Mouse (Mus musculus): Measurements from ENCODE around the gene Cps1. TPM values are rescaled to one million over a fixed set of nuclear protein-coding genes. Genes with fewer than 3 reads are reported as not detected.
A peak's percentile ranks its signal among the peaks of the same experiment; 100 is the strongest.

Cps1 gene
- 367 and 463 TPM in 2 replicates for polyA plus RNA-seq (2015; fragmentation: Nextera tagmentation; extraction: Ambion mirVana)

DNA sequence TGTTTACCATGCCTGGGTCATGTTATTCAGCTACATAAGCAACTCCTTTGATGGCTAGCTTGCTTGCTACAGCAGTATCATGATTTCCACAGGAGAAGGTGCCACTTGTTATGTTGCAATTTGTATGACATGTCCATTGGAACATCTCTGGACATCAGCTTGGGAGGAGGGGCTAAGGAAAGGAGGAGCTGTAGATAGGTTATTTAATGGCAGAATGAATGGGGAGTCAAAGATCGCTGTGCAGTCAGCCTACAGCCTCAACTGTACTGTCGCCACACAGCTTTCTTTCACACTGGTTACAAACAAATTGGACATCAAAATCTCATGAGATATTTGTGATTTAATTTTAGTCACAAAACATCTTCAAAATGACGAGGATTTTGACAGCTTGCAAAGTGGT, at the start of gene Cps1:
Cps1 (plus strand) TSS at position 230 of the 400 bp plus-strand sequence.
- Histone ChIP-seq H3K27ac (ENCODE audit: low read length) (no peak within 1 kb of the TSS), H3K27me3 (replicated peaks; ENCODE audit: control insufficient read depth, insufficient read depth, low read length) (no peaks in the 10 kb centered on the region), H3K4me3 (ENCODE audit: low read length) (no peak within 1 kb of the TSS), H3K9ac (ENCODE audit: low read depth, low read length) (no peak within 1 kb of the TSS), H3K4me1 (ENCODE audit: control insufficient read depth, insufficient read depth, low read length) (no peaks in the 10 kb centered on the region; the same call in 1 of the 2 replicates), H3K9me3 (ENCODE audit: control insufficient read depth, low read length) (no peaks in the 10 kb centered on the region), H3K4me2 (ENCODE audit: low read depth, low read length) (no peak within 1 kb of the TSS; the same call in 1 of the 2 replicates), H3K36me3 (ENCODE audit: control insufficient read depth, insufficient read depth, low read length) (no peaks in the 10 kb centered on the region)
- peak; percentile 24; the same call in 1 of the 2 replicates for ATAC-seq
- WGBS = 72% methylated on average over 3 of the region's 3 CpGs

DNA sequence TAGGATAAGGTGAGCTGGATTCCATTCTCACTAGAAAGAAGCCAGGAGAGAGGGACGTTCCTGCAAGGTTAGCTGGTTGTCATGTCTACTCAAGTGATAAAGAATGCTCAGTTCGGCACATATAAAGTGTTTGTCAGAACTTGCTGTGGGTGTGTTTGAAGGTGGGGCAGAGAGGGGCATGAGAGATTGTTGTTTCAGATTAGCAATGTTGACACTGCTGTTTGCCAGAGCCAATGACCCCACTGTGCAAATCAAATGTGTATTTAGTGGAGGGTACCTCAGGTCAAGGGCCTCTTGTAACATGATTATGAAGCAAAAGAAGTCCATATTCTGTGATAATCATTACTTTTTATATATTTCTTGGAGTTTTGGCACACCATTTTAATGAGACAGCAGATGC, 45.1 kb upstream of the Cps1 start:
- ATAC-seq = peak; percentile 79
- Histone ChIP-seq H3K4me3 (ENCODE audit: low read length) (no peak overlapping the region), H3K4me2 (ENCODE audit: low read depth, low read length) (no peak overlapping the region), H3K9me3 (ENCODE audit: control insufficient read depth, low read length) (no peaks in the 10 kb centered on the region), H3K4me1 (ENCODE audit: control insufficient read depth, insufficient read depth, low read length) (no peaks in the 10 kb centered on the region), H3K9ac (ENCODE audit: low read depth, low read length) (no peak overlapping the region), H3K36me3 (ENCODE audit: control insufficient read depth, insufficient read depth, low read length) (no peaks in the 10 kb centered on the region), H3K27ac (ENCODE audit: low read length) (no peak overlapping the region; the same call in 1 of the 2 replicates), H3K27me3 (replicated peaks; ENCODE audit: control insufficient read depth, insufficient read depth, low read length) (no peaks in the 10 kb centered on the region)
- 59% methylated on average over 2 of the region's 2 CpGs for WGBS

DNA sequence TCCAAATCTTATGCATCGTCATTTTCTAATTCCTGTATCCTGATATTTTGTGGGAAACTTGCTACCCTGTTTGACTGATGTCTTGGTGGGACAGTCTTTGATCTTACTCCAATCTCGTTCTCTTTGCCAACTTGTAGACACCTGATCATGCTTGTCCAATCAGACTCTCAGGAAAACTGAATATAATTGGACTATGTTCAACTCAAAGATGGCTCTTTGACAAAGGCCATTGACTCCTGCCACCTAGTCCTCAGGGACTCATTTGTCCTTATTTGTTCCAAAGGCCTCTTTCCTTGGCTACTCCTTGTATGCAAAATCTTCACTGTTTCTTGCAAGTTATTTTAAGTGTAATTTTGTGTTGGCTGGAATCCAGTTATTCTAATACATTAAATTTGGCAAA, 44.2 kb upstream of the Cps1 start:
- Histone ChIP-seq H3K9me3 (ENCODE audit: control insufficient read depth, low read length) (no peaks in the 10 kb centered on the region), H3K9ac (ENCODE audit: low read depth, low read length) (no peak overlapping the region), H3K27ac (ENCODE audit: low read length) (peak overlapping the region; percentile 36; the same call in 1 of the 2 replicates), H3K4me3 (ENCODE audit: low read length) (no peak overlapping the region), H3K4me1 (ENCODE audit: control insufficient read depth, insufficient read depth, low read length) (no peaks in the 10 kb centered on the region), H3K36me3 (ENCODE audit: control insufficient read depth, insufficient read depth, low read length) (no peaks in the 10 kb centered on the region), H3K4me2 (ENCODE audit: low read depth, low read length) (0 out of 2 replicates have a peak overlapping the region, but pooled peaks have one; percentile 2), H3K27me3 (replicated peaks; ENCODE audit: control insufficient read depth, insufficient read depth, low read length) (no peaks in the 10 kb centered on the region)
- ATAC-seq = peak; percentile 26; the same call in 1 of the 2 replicates
- 61% methylated on average over 2 of the region's 2 CpGs for whole genome bisulfite sequencing

DNA sequence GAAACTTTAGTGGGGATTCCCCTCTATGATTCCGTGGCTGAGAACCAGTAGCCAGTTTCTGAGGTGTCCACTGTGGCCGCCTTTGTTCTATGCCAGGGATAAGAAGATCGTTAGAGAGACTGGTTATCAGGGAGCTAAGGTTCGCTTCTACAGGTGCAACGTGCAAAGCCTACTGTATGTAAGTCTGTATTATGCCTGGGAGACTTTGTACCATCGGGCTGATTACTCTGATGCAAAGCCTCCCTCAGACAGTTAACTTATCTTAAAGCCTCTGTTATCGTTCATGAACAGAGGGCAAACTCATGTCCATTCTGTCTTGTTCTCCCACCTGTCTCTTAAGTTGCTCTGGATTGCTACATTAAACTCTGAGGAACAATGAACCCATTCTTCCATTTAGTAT, 43.7 kb upstream of the Cps1 start:
- WGBS = 52% methylated on average over 7 of the region's 7 CpGs
- H3K9me3 ChIP-seq (ENCODE audit: control insufficient read depth, low read length) = no peaks in the 10 kb centered on the region
- H3K36me3 ChIP-seq (ENCODE audit: control insufficient read depth, insufficient read depth, low read length) = no peaks in the 10 kb centered on the region
- no peak overlapping the region for H3K4me2 ChIP-seq (ENCODE audit: low read depth, low read length)
- ATAC-seq = peak; percentile 95
- H3K27me3 ChIP-seq (replicated peaks; ENCODE audit: control insufficient read depth, insufficient read depth, low read length) = no peaks in the 10 kb centered on the region
- no peak overlapping the region for H3K4me3 ChIP-seq (ENCODE audit: low read length)
- H3K4me1 ChIP-seq (ENCODE audit: control insufficient read depth, insufficient read depth, low read length) = no peaks in the 10 kb centered on the region
- 0 out of 2 replicates have a peak overlapping the region, but pooled peaks have one; percentile 36 for H3K27ac ChIP-seq (ENCODE audit: low read length)
- H3K9ac ChIP-seq (ENCODE audit: low read depth, low read length) = no peak overlapping the region

DNA sequence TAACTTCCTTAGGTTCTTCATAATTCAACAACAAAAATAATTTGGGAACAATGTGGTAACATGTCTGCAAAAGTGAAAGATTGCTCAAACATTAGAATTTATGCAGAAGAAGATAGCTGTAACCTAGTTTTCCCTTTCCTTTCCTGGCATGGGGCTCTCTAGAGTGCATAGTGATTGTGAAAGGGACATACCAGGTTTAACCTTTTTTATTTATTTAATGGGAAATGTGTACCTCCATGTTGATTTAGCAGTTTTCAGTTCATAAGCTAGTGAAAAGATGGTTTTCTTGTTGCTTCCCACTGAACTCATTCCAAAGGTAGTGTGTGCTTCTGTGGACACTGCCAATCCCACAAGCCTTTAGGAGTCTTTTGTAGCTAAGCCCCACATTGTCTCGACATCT, 30.4 kb upstream of the Cps1 start:
- WGBS = 82% methylated on average over 1 of the region's 1 CpGs
- Histone ChIP-seq H3K4me1 (ENCODE audit: control insufficient read depth, insufficient read depth, low read length) (no peaks in the 10 kb centered on the region), H3K36me3 (ENCODE audit: control insufficient read depth, insufficient read depth, low read length) (no peaks in the 10 kb centered on the region), H3K9ac (ENCODE audit: low read depth, low read length) (no peak overlapping the region), H3K9me3 (ENCODE audit: control insufficient read depth, low read length) (no peaks in the 10 kb centered on the region), H3K27ac (ENCODE audit: low read length) (no peak overlapping the region), H3K27me3 (replicated peaks; ENCODE audit: control insufficient read depth, insufficient read depth, low read length) (no peaks in the 10 kb centered on the region), H3K4me2 (ENCODE audit: low read depth, low read length) (no peak overlapping the region), H3K4me3 (ENCODE audit: low read length) (no peak overlapping the region)
- no peak for ATAC-seq

DNA sequence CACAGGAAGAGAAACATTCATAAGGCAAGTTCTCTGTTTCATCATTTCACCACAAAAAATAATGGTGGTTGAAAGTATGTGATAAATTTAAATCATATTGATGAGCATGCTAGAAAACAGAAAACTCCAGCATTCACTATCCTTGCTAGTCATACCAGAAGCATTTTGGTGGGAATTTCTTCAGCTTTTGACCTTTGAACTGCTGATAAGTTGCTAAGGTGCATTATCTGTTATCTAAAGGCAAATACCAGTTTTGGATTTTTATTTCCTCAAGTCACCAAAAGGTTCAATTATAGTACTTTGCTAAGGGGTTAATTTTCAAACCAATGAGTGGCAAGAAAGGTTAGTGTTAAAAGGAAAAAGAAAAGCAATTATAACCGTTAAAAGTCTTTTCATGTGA, 23.6 kb upstream of the Cps1 start:
- no peaks in the 10 kb centered on the region for H3K36me3 ChIP-seq (ENCODE audit: control insufficient read depth, insufficient read depth, low read length)
- H3K4me2 ChIP-seq (ENCODE audit: low read depth, low read length) = no peak overlapping the region
- H3K27me3 ChIP-seq (replicated peaks; ENCODE audit: control insufficient read depth, insufficient read depth, low read length) = no peaks in the 10 kb centered on the region
- 67% methylated on average over 1 of the region's 1 CpGs for WGBS
- H3K4me1 ChIP-seq (ENCODE audit: control insufficient read depth, insufficient read depth, low read length) = peaks cover 9% of the 10 kb centered on the region
- H3K4me3 ChIP-seq (ENCODE audit: low read length) = no peak overlapping the region
- ATAC-seq = peak; percentile 50
- H3K27ac ChIP-seq (ENCODE audit: low read length) = no peak overlapping the region
- H3K9ac ChIP-seq (ENCODE audit: low read depth, low read length) = no peak overlapping the region
- H3K9me3 ChIP-seq (ENCODE audit: control insufficient read depth, low read length) = no peaks in the 10 kb centered on the region

DNA sequence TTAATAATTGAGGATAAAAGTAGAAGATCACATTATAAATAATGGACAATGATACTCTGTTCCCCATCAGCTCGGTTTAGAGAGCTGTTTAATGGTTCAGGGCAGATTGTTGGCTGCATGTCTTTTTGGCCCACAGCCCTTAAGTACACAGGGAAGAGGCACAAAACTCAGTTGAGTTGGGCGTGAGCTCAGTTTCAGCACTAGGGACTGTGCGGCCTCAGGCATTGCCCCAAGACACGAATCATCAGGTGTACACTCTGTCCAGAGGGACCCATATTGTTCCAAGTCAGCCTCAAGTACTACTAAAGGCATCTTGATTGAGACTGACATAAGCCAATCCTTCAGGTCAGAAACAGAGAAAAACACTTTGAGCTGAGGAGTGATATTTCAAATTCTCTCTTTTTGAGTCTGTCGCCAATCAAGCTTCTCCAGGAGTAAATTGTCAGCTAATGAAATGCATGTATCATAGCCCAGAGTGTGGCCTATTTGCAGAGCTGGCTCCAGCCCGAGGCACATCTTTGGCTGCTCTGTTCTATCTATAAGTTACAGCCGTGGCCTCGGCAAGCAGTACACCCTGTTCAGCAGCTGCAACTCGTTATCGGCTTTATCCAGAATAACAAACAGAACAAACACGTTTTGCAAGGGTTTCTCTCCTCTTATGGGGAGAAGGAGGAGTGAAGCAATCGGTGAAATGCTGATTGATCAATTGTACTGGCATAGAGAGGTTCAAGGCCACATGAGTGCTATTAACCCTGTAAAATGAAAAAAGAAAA, 19.2 kb upstream of the Cps1 start:
- Histone ChIP-seq H3K27ac (ENCODE audit: low read length) (peak overlapping the region; percentile 78), H3K27me3 (replicated peaks; ENCODE audit: control insufficient read depth, insufficient read depth, low read length) (no peaks in the 10 kb centered on the region), H3K4me2 (ENCODE audit: low read depth, low read length) (no peak overlapping the region), H3K36me3 (ENCODE audit: control insufficient read depth, insufficient read depth, low read length) (no peaks in the 10 kb centered on the region), H3K9ac (ENCODE audit: low read depth, low read length) (no peak overlapping the region), H3K9me3 (ENCODE audit: control insufficient read depth, low read length) (no peaks in the 10 kb centered on the region), H3K4me1 (ENCODE audit: control insufficient read depth, insufficient read depth, low read length) (peaks cover 9% of the 10 kb centered on the region), H3K4me3 (ENCODE audit: low read length) (no peak overlapping the region)
- peak; percentile 94 for ATAC-seq
- 40% methylated on average over 12 of the region's 12 CpGs for WGBS

DNA sequence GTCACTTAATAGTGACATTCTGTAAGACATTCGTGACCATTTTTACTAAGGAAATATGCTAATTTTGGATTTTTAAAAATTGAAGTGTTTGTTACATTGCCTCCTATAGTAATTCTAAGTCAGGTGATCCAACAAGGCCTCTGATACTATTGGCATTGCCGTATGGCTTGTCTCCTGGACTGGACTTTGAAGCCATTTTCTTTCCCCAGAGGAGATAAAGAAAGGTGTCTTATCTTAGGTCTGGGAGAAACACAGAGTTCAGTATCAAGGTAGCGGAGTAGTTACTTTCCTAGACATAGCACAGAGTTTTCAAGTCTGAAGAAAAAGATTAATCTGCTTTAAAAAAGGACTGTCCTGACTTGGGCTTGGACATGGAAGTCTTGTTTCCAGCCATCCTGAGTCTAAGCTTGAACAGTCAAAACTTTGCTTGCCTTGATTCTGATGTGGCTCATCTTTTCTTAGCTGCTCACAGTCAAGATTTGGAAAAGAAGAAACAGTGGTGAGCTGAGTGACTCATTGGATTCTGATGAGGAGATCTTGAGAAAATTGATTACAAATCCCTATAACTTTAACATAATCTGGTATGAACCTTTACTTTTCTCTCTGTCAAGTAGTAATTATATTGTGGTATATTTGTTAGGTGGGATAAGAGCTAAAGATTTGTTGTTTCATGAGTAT, 11.1 kb upstream of the Cps1 start:
- ATAC-seq = peak; percentile 94
- Histone ChIP-seq H3K36me3 (ENCODE audit: control insufficient read depth, insufficient read depth, low read length) (no peaks in the 10 kb centered on the region), H3K27ac (ENCODE audit: low read length) (peak overlapping the region; percentile 88), H3K4me3 (ENCODE audit: low read length) (peak overlapping the region; percentile 42), H3K4me2 (ENCODE audit: low read depth, low read length) (no peak overlapping the region), H3K9me3 (ENCODE audit: control insufficient read depth, low read length) (no peaks in the 10 kb centered on the region), H3K27me3 (replicated peaks; ENCODE audit: control insufficient read depth, insufficient read depth, low read length) (no peaks in the 10 kb centered on the region), H3K9ac (ENCODE audit: low read depth, low read length) (peak overlapping the region; percentile 46; the same call in 1 of the 2 replicates), H3K4me1 (ENCODE audit: control insufficient read depth, insufficient read depth, low read length) (no peaks in the 10 kb centered on the region)
- WGBS = 57% methylated on average over 3 of the region's 3 CpGs

DNA sequence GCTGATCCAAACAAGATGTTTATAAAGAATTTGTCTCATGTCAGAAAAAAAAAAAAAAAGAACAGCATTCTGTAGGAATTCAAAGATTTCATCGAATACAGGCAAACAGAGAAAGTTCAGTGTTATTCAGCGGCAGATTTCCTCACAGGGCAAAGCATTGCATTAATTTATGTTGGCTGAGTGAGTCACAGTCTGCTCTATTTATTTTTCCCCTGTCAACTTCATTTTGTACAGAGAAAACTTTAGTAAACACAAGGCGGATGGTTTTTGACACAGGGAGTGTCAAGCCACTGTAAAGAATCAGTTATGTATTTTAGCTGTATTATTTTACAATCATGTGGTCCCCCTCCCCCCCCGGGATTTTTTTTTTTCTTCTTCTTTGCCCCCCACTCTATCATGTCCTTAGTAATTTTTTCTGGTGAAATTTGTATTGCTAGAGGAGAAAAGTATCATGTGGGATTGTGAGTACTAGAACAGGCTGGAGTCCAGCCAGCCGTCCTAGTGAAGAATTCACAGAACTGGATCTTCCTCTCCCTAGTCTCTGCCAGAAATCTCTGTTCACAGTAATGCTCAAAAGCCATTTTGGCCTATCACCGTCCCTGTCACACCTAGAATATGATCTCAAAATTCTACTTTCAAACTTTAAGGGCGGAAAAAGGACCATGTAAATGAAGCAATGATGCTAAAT, 9.3 kb upstream of the Cps1 start:
- Histone ChIP-seq H3K27me3 (replicated peaks; ENCODE audit: control insufficient read depth, insufficient read depth, low read length) (no peaks in the 10 kb centered on the region), H3K4me1 (ENCODE audit: control insufficient read depth, insufficient read depth, low read length) (no peaks in the 10 kb centered on the region), H3K27ac (ENCODE audit: low read length) (peak overlapping the region; percentile 72), H3K9ac (ENCODE audit: low read depth, low read length) (peak overlapping the region; percentile 62), H3K9me3 (ENCODE audit: control insufficient read depth, low read length) (no peaks in the 10 kb centered on the region), H3K4me2 (ENCODE audit: low read depth, low read length) (no peak overlapping the region), H3K4me3 (ENCODE audit: low read length) (peak overlapping the region; percentile 45), H3K36me3 (ENCODE audit: control insufficient read depth, insufficient read depth, low read length) (no peaks in the 10 kb centered on the region)
- 39% methylated on average over 7 of the region's 7 CpGs for WGBS
- ATAC-seq = no peak

Measured in intestine, embryonic 16.5 days (tissue).